Mouse (Mus musculus): Measurements from ENCODE around the gene Rhd. TPM values are rescaled to one million over a fixed set of nuclear protein-coding genes. Genes with fewer than 3 reads are reported as not detected.

Gene Rhd
- not detected for polyA plus RNA-seq (2014; fragmentation: Illumina TruSeq; extraction: RNeasy Lipid Tissue Mini Kit (QIAGEN cat#74804); ENCODE audit: low read depth, low replicate concordance)

DNA sequence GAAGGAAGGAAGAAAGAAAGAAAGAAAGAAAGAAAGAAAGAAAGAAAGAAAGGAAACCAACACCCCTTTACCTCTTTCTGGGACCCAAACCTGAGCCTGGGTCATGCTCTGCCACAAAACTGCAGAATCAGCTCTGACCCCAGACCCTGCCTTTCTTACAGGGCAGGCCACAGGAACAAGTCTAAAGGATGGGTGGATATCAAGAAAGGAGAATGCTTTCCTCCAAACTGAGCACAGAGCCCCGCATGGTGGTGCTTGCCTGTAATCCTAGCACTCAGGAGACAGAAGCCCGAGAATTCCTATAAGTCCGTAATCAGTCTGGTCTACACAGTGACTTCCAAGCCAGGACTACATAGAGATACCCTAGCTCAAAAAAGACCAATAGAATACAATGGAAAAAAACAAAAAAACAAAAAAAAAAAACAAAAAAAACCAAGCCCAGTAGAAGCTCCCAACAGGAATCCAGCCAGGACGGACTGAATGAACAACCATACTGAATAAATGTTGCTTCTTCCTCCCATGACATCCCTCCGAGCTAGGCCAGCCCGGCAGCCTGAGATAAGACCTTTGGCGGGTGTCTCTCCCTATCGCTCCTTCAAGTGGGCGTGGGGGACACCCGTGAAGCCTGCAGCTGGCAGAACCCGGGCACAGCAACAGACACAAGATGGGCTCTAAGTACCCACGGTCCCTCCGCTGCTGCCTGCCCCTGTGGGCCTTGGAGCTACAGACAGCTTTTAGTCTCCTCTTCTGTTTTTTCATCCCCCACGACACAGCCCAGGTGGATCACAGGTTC, at the start of gene Rhd:
TSS of gene Rhd (plus strand) at position 600 of the 793 bp plus-strand sequence.

DNA sequence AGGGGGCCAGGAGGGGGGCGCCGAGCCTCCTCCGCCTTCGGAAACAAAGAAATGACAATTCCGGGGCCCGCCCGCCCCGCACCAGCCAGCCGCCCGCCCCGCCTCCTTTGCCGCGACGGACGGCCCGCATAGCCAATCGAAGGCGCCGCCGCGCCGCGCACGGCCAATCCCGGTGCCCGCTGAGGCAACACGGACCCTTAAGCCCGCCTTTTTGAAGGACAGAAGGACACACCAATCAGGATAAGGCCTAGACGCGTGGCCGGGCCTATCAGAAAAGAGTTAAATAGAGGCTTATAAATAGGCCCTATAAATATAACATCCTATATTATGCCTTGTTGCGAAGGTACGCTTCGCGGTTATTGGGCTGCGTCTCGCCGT, 11.1 kb upstream of the Rhd start, which contains the start of gene Maco1:
TSS of gene Maco1 (minus strand) at position 87 of the 378 bp plus-strand sequence.

DNA sequence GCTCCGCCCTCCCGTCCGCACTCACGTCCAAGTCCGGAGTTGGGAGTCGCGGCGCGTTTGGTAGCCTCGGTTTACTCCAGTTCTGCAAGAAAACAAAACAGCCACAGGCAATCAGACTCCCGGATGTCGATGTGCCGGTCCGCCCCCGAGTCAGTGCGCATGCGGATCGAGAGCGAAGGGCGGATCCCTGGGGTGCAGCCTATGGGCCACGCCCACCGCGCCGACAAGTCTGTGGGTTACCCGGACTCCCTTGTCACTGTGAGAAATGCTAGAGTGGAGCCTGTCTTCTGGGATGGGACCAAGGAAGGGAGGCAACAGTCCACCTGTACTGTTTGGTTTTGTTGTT, 50.5 kb downstream of the Rhd start, which contains the start of gene Tmem50a:
TSS of gene Tmem50a (minus strand) at position 161 of the 346 bp plus-strand sequence.

DNA sequence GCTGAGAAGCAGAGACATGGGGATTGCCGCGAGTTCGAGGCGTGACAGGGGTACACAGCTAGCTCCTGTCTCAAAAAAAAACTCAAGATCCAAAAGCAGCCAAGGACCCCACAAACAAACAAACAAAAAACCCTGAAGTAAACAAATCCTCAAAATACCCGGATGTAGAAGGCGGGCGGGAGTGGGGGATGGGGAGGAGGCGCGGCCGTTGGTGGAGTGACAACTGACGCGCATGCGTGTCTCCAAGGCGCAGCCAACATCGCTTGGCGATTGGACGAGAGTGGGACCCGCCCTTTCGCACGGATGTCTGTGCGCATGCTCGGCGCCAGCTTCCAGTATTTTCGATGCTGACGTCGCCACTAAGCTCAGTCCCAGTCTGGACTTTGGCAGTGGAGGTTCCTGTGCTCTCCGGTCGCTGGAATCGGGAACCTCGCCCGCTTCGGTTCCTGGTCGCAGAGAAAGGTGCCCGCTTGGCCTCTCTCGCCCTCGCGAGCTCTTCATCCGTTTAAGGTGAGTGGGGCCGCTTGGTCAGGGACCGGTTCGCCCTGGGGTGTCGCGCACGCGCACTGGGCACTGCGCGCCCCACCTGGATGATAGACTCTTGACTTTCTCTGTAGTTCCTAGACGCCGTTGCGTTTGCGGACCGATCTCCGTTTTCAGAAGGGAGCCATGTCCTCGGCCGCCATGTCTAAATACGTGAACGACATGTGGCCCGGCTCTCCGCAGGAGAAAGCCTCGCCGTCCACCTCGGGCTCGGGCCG, 59.1 kb downstream of the Rhd start, which contains the start of gene Rsrp1:
TSS of gene Rsrp1 (plus strand) at position 335 of the 761 bp plus-strand sequence.

DNA sequence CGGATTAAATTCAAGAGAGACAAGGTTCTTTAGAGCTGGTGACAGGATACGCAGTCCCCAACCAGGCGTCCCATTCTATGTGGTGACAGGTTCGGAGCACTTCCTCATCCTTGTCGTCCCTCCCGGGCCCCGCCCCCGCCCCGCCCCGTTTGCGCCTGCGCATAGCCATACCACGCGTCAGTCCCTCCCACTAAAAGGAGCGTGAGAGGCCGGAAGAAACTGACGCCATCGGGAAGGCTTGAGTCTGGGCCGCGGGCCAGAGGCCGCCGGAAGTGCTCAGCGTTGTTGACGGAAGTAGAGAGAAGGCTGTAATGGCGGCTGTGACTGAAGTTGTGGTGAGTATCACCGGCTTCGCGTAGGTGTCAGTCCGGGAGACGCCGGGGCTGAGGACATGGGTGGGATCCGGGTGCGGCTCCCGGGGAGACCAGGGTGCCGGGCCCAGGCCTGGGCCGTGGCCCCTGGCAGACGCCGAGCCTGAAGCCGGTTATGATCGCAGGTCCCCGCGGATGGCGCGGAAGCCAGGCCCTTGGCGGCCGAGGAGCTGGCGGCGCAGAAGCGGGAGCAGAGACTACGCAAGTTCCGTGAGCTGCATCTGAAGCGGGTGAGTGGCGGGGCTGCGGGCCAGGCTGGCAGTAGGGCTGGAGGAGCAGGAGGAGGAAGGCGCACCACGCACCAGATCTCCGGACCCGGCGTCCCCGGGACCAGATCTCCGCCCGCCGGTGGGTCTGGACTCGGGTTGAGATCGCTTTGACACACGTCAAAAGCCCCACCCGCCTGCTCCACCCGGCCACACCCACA, 66.5 kb downstream of the Rhd start, which contains the start of gene Syf2:
TSS of gene Syf2 (plus strand) at position 215 of the 798 bp plus-strand sequence.

Other genes with a start within 250 kb of the Rhd start
- 2.1 TPM for gene Man1c1, start 160.2 kb upstream of the Rhd start, polyA plus RNA-seq (2014; fragmentation: Illumina TruSeq; extraction: RNeasy Lipid Tissue Mini Kit (QIAGEN cat#74804); ENCODE audit: low read depth, low replicate concordance)
- gene Ldlrap1, start 96.5 kb upstream of the Rhd start, polyA plus RNA-seq (2014; fragmentation: Illumina TruSeq; extraction: RNeasy Lipid Tissue Mini Kit (QIAGEN cat#74804); ENCODE audit: low read depth, low replicate concordance) = 1.0 TPM
- gene Maco1, start 11.2 kb upstream of the Rhd start, polyA plus RNA-seq (2014; fragmentation: Illumina TruSeq; extraction: RNeasy Lipid Tissue Mini Kit (QIAGEN cat#74804); ENCODE audit: low read depth, low replicate concordance) = 26.3 TPM
- gene Tmem50a, start 50.5 kb downstream of the Rhd start, polyA plus RNA-seq (2014; fragmentation: Illumina TruSeq; extraction: RNeasy Lipid Tissue Mini Kit (QIAGEN cat#74804); ENCODE audit: low read depth, low replicate concordance) = 19.7 TPM
- gene Rsrp1, start 59.1 kb downstream of the Rhd start, polyA plus RNA-seq (2014; fragmentation: Illumina TruSeq; extraction: RNeasy Lipid Tissue Mini Kit (QIAGEN cat#74804); ENCODE audit: low read depth, low replicate concordance) = 545 TPM
- gene Syf2, start 66.4 kb downstream of the Rhd start, polyA plus RNA-seq (2014; fragmentation: Illumina TruSeq; extraction: RNeasy Lipid Tissue Mini Kit (QIAGEN cat#74804); ENCODE audit: low read depth, low replicate concordance) = 62.5 TPM

All from kidney, adult 10 weeks (tissue).